ENCODE assay signal across 8 mouse cellular contexts in the genomic region with DNA sequence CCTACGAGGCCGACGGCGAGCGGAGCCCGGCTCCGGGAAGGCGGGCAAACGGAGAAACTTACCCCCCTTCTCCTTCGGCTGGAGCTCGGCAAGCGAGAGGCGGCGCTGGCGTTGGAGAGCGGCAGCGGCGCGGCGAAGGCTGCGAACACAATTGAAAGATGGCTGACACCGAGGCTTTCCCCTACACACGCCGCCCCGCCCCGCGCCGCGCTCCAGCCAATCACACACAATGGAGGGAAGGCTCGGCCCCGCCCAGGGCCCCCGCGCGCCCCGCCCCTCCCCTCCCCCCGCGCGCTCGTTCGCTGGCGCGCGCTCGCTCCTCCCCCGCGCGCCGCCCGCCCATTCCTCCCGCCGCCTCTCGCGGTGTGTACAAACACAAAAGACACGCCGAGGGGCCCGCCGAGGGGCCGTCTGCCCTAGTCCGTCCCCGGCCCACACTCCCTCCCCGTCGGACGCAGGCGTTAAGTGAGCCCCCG. TPM values are rescaled to one million over a fixed set of nuclear protein-coding genes. Genes with fewer than 3 reads are reported as not detected.
DNase-seq lines count a peak whose midpoint lies in the region; ATAC-seq and TF ChIP-seq lines count a peak whose summit lies in the region.

No protein-coding gene starts in this region.

- under 1% methylated on average over 37 of the region's 65 CpGs for WGBS in hindbrain, postnatal 0 days
- under 1% methylated on average over 23 of the region's 65 CpGs for WGBS in macrophage (ENCODE audit: missing documents)

- H3K9ac ChIP-seq in hindbrain, postnatal 0 days (replicated peaks; ENCODE audit: low read length) = peak overlapping the region; percentile 99

- H3K36me3 ChIP-seq in hindbrain, postnatal 0 days (ENCODE audit: insufficient read depth, low read length) = peaks cover 7% of the 10 kb centered on the region
- H3K36me3 ChIP-seq in macrophage (ENCODE audit: inconsistent target) = peaks cover 10% of the 10 kb centered on the region

- no peaks in the 10 kb centered on the region for H3K9me3 ChIP-seq in hindbrain, postnatal 0 days (ENCODE audit: low read length)

- peak overlapping the region; percentile 94 for H3K27ac ChIP-seq in gastrocnemius, adult 2 months
- H3K27ac ChIP-seq in hindbrain, postnatal 0 days = peak overlapping the region; percentile 100
- peak overlapping the region; percentile 97 for H3K27ac ChIP-seq in left cerebral cortex, adult 2 months
- H3K27ac ChIP-seq in macrophage = no peak overlapping the region

- no peak for TF ChIP-seq CTCF in gastrocnemius, adult 2 months (IDR thresholded peaks at IDR 0.05)
- TF ChIP-seq CTCF in hindbrain, postnatal 0 days (IDR thresholded peaks at IDR 0.05; ENCODE audit: low read depth) = no peak
- TF ChIP-seq CTCF in left cerebral cortex, adult 2 months (IDR thresholded peaks at IDR 0.05) = no peak; the same call in 1 of the 2 replicates

- H3K79me2 ChIP-seq in macrophage (ENCODE audit: inconsistent target) = peaks cover 46% of the 10 kb centered on the region

- peak; percentile 80 for ATAC-seq in activated CD4-positive, CD25-positive, alpha-beta regulatory T cell, adult 4 months
- peak; percentile 75 for ATAC-seq in common myeloid progenitor, adult 5-6 weeks (replicated peaks; ENCODE audit: low read depth, poor library complexity, severe bottlenecking)
- peak; percentile 97 for ATAC-seq in hindbrain, postnatal 0 days

- no peaks in the 10 kb centered on the region for H3K27me3 ChIP-seq in hindbrain, postnatal 0 days (ENCODE audit: insufficient read depth, low read length)

- H3K4me3 ChIP-seq in gastrocnemius, adult 2 months = peak overlapping the region; percentile 99
- H3K4me3 ChIP-seq in hindbrain, postnatal 0 days (ENCODE audit: low read length) = peak overlapping the region; percentile 95
- H3K4me3 ChIP-seq in left cerebral cortex, adult 2 months = peak overlapping the region; percentile 74
- H3K4me3 ChIP-seq in macrophage (ENCODE audit: inconsistent target) = peak overlapping the region; percentile 89; the same call in 1 of the 2 replicates

- peaks cover 12% of the 10 kb centered on the region for H3K4me1 ChIP-seq in hindbrain, postnatal 0 days (ENCODE audit: insufficient read depth, low read length)

- DNase-seq in gastrocnemius, adult 2 months = peak; percentile 97
- DNase-seq in hindbrain, postnatal 0 days (ENCODE audit: low spot score) = peak; percentile 96
- DNase-seq in left cerebral cortex, adult 2 months (ENCODE audit: extremely low spot score in 1 of 2, low spot score in 2 of 2) = peak; percentile 95 to 96
- DNase-seq in retina, postnatal 7 days (ENCODE audit: low read depth, low spot score) = peak; percentile 94
- DNase-seq in urinary bladder, adult 18-20 months (ENCODE audit: low spot score in 2 of 2) = peak; percentile 92 to 94

- H3K4me2 ChIP-seq in hindbrain, postnatal 0 days (ENCODE audit: low read depth, low read length) = peak overlapping the region; percentile 66

- intact Hi-C loops in gastrocnemius, adult 2 months (cut with DNase I) = loop anchor here (2.0 to 5.0 kb wide), 2 partner anchors 37 to 86 kb away; partner anchors contain the start of gene Acbd3
- intact Hi-C loops in left cerebral cortex, adult 2 months (cut with DNase I) = loop anchor here (1.0 to 5.0 kb wide), 5 partner anchors 37 to 339 kb away; no protein-coding TSS in a partner anchor

RNA-seq across cellular contexts. Expression of gene H3f3a, which starts 0.3 kb away (rescaled TPM):
- polyA plus RNA-seq in activated CD4-positive, CD25-positive, alpha-beta regulatory T cell, adult 4 months (2017; shearing (Covaris generic)) = 100 to 1,000 TPM; 737 to 878 TPM
- total RNA-seq in common myeloid progenitor, adult 5-6 weeks (2017) = 1,892 and 2,280 TPM in 2 replicates
- 100 to 1,000 TPM; 314 to 379 TPM for total RNA-seq in gastrocnemius, adult 2 months (2021)
- total RNA-seq in hindbrain, postnatal 0 days (2014; rRNA removed) = 1,143 and 1,334 TPM in 2 replicates
- polyA plus RNA-seq in hindbrain, postnatal 0 days (2015; fragmentation: Nextera tagmentation; extraction: Ambion mirVana) = 1,977 and 1,992 TPM in 2 replicates
- 100 to 1,000 TPM; 261 to 262 TPM for total RNA-seq in left cerebral cortex, adult 2 months (2021)
- total RNA-seq in macrophage (2018; cell fraction: chromatin; rRNA removed) = 100 to 1,000 TPM in 9 of 26 experiments, 10 to 100 TPM in 17; 24.0 to 166 (median 85.8) TPM
- total RNA-seq in macrophage (2018; cell fraction: cytosol; rRNA removed) = 1,000 to 10,000 TPM in 1 of 26 experiments, 100 to 1,000 TPM in 25; 716 to 1,086 (median 853) TPM
- total RNA-seq in macrophage (2018; cell fraction: nucleus; rRNA removed) = 100 to 1,000 TPM in 23 of 26 experiments, 10 to 100 TPM in 3; 59.1 to 236 (median 165) TPM
- 677 to 1,075 TPM (median 721 TPM) in 3 replicates for polyA plus RNA-seq in macrophage (2018)

RNA-seq across cellular contexts. Expression of gene Sde2, which starts 37.5 kb away (rescaled TPM):
- 10 to 100 TPM; 32.3 to 34.1 TPM for polyA plus RNA-seq in activated CD4-positive, CD25-positive, alpha-beta regulatory T cell, adult 4 months (2017; shearing (Covaris generic))
- total RNA-seq in common myeloid progenitor, adult 5-6 weeks (2017) = 42.4 and 47.0 TPM in 2 replicates
- total RNA-seq in gastrocnemius, adult 2 months (2021) = 1 to 10 TPM; 7.4 to 7.8 TPM
- total RNA-seq in hindbrain, postnatal 0 days (2014; rRNA removed) = 11.1 and 13.1 TPM in 2 replicates
- polyA plus RNA-seq in hindbrain, postnatal 0 days (2015; fragmentation: Nextera tagmentation; extraction: Ambion mirVana) = 21.4 and 21.7 TPM in 2 replicates
- 10 to 100 TPM; 23.4 to 24.5 TPM for total RNA-seq in left cerebral cortex, adult 2 months (2021)
- 100 to 1,000 TPM in 9 of 26 experiments, 10 to 100 TPM in 17; 26.5 to 185 (median 73.7) TPM for total RNA-seq in macrophage (2018; cell fraction: chromatin; rRNA removed)
- total RNA-seq in macrophage (2018; cell fraction: cytosol; rRNA removed) = 10 to 100 TPM; 20.3 to 76.1 (median 33.2) TPM
- total RNA-seq in macrophage (2018; cell fraction: nucleus; rRNA removed) = 100 to 1,000 TPM in 4 of 26 experiments, 10 to 100 TPM in 22; 19.6 to 128 (median 61.7) TPM
- polyA plus RNA-seq in macrophage (2018) = 14.4 to 20.0 TPM (median 18.7 TPM) in 3 replicates
